Mouse (Mus musculus) heart, postnatal 0 days (tissue): ENCODE results near the gene Usp10. TPM values are rescaled to one million over a fixed set of nuclear protein-coding genes. Genes with fewer than 3 reads are reported as not detected.

Source experiments
- ATAC-seq: fragments of 200-750 bp; cut with Nextera tagmentation; 2 replicates; pipeline ENCODE4 v1.8.0; 2017; ENCODE audit warnings: low read depth, moderate number of reproducible peaks, moderate library complexity; ENCODE audit not compliant: insufficient read depth
- DNase-seq: peaks from one replicate; pipeline ENCODE4 v3.0.0-alpha.2; 2016; ENCODE audit warnings: low spot score
- H3K27ac ChIP-seq: fragments of 300-500 bp; sonication (generic); 2 replicates; pipeline ENCODE4 v1.5.1; 2014; ENCODE audit warnings: low read depth, mild to moderate bottlenecking
- H3K27me3 ChIP-seq: fragments of 300-500 bp; sonication (generic); 2 replicates; pipeline ENCODE4 v1.6.1; 2014; ENCODE audit warnings: low read length, mixed read lengths; ENCODE audit not compliant: control insufficient read depth, insufficient read depth
- H3K36me3 ChIP-seq: fragments of 300-500 bp; sonication (generic); replicated peaks from 2 replicates; pipeline ENCODE4 v1.6.1; 2014; ENCODE audit warnings: low read length, mixed read lengths; ENCODE audit not compliant: control insufficient read depth, insufficient read depth
- H3K4me1 ChIP-seq: fragments of 300-500 bp; sonication (generic); 2 replicates; pipeline ENCODE4 v1.6.1; 2014; ENCODE audit warnings: antibody characterized with exemption; ENCODE audit not compliant: control insufficient read depth, insufficient read depth
- H3K4me2 ChIP-seq: fragments of 300-500 bp; sonication (generic); 2 replicates; pipeline ENCODE4 v1.6.1; 2014; ENCODE audit warnings: low read depth, mild to moderate bottlenecking, low read length, moderate library complexity
- H3K4me3 ChIP-seq: fragments of 300-500 bp; sonication (generic); 2 replicates; pipeline ENCODE4 v1.5.1; 2014; ENCODE audit warnings: low read depth, low read length
- H3K9ac ChIP-seq: fragments of 300-500 bp; sonication (generic); replicated peaks from 2 replicates; pipeline ENCODE4 v1.6.1; 2014; ENCODE audit warnings: low read depth, low read length, mixed read lengths
- H3K9me3 ChIP-seq: fragments of 300-500 bp; sonication (generic); replicated peaks from 2 replicates; pipeline ENCODE4 v1.6.1; 2016; ENCODE audit warnings: low read length; ENCODE audit not compliant: control insufficient read depth
- CTCF ChIP-seq: IDR thresholded peaks from 2 replicates; pipeline ENCODE4 v1.5.1; 2016; ENCODE audit warnings: antibody characterized with exemption, control low read depth, low read depth
- EP300 ChIP-seq: IDR thresholded peaks from 2 replicates; pipeline ENCODE4 v1.6.1; 2016; ENCODE audit warnings: antibody characterized with exemption, low read depth
- WGBS: fragments of 180-500 bp; shearing (Covaris S2); extraction: QIAGEN DNeasy Blood & Tissue Kit; methylation state at CpG from one replicate; pipeline ENCODE4 v1.1.7; 2014; 5-methylcytosine and 5-hydroxymethylcytosine counted together
- polyA plus RNA-seq: library from polyadenylated mRNA; unstranded; fragments of >200 nt; fragmentation: Nextera tagmentation; extraction: Ambion mirVana; gene quantifications from 2 replicates; pipeline ENCODE4 v1.2.1, GENCODE M21; 2015
- total RNA-seq: library from RNA; depleted of rRNA; stranded (reverse); fragments of >200 nt; gene quantifications from 2 replicates; pipeline ENCODE4 v1.2.3, GENCODE M21; 2014; ENCODE audit warnings: low replicate concordance

The Usp10 gene
- total and polyA plus RNA-seq, 2 experiments from 2014 or later = 44.0 to 54.9 TPM

DNA sequence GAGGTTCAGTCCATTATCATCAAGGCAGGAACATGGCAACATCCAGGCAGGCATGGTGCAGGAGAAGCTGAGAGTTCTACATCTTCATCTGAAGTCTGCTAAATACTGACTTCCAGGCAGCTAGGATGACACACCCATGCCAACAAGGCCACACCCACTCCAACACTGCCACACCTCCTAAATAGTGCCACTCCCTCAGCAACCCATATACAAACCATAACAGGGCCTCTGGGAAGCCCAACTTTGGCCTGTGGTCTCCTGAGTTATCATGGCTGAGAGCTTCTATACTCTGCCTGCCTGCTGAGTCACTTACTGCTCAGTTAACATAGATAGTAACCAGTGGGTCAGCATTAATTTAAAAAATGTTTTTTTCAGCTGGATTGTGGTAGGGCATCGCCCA is 37.0 kb upstream of the Usp10 start:
- TF ChIP-seq EP300 = no peak
- no peak for TF ChIP-seq CTCF
- ATAC-seq = no peak
- Histone ChIP-seq H3K36me3 (peaks cover 34% of the 10 kb centered on the region), H3K4me2 (no peak overlapping the region), H3K27me3 (no peaks in the 10 kb centered on the region), H3K9me3 (no peaks in the 10 kb centered on the region; the same call in 1 of the 2 replicates), H3K27ac (no peak overlapping the region), H3K4me3 (no peak overlapping the region), H3K4me1 (no peaks in the 10 kb centered on the region), H3K9ac (no peak overlapping the region)
- DNase-seq = no peak
- 100% methylated on average over 1 of the region's 1 CpGs for WGBS

DNA sequence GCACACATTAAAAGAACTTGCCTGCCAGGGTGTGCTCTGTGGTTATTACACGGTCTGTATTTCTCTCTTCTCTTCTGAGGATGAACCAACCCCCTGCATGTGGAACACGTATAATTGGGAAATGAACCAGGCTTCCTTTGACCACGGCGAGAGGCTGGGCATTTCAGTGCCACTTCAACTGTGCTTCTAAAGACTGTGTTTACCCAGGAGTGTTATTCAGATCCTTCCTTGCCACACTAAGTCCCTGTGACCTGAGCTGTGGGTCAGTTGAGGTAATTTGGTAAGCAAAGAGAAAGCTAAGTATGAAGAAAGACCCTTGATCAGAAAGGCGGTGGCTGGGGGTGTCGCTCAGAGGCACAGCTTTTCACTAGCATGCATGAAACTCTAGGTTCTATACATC is 28.9 kb upstream of the Usp10 start:
- ATAC-seq = no peak
- Histone ChIP-seq H3K36me3 (peaks cover 5% of the 10 kb centered on the region; the same call in 1 of the 2 replicates), H3K9me3 (no peaks in the 10 kb centered on the region), H3K4me3 (no peak overlapping the region), H3K27ac (no peak overlapping the region), H3K27me3 (no peaks in the 10 kb centered on the region), H3K4me2 (no peak overlapping the region), H3K4me1 (no peaks in the 10 kb centered on the region), H3K9ac (no peak overlapping the region)
- TF ChIP-seq EP300 (no peak), CTCF (no peak)
- 82% methylated on average over 6 of the region's 6 CpGs for WGBS
- DNase-seq = no peak

DNA sequence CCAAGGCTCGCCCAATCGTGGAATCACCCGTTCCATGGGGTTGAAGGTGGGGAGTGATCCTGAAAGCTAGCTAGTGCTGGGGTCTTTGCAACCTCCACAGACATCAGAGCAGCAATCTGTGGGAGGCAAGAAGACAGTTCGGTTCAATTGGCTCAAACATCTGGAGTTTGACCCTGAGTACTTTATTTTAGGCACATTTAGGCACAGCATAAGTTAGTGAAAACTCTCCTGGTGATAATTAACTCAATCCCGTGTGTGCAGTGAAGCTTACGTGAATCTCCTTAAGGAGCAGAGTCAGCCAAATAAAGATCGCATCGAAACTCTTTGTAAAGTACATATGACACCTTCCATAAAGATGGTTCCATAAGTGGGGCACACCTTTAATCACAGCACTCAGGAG is 28.2 kb upstream of the Usp10 start:
- TF ChIP-seq CTCF (no peak), EP300 (no peak)
- DNase-seq = no peak
- Histone ChIP-seq H3K27me3 (no peaks in the 10 kb centered on the region), H3K36me3 (peaks cover 3% of the 10 kb centered on the region; the same call in 1 of the 2 replicates), H3K4me3 (no peak overlapping the region), H3K4me1 (no peaks in the 10 kb centered on the region), H3K27ac (no peak overlapping the region), H3K9ac (no peak overlapping the region), H3K9me3 (no peaks in the 10 kb centered on the region), H3K4me2 (no peak overlapping the region)
- ATAC-seq = no peak
- WGBS = 86% methylated on average over 8 of the region's 8 CpGs

DNA sequence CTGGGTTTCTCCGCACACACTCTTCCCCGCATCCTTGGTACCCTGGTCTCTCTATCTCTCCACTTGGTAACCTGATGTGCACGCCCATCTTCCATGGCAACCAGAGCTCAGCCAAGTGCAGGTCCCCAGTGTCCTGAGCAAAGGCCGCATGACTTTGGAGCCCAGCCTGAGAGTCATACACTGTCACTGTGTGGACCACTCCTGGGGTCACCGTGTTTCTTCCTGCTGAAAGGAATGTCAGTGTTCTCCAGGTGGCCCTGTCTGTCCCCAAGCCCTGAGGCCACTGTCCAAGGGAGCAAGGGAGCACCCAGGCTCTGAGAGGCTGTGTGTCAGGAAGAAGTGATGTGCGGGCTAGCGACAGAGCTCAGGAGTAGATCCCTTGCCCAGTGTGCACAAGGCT is 26.9 kb upstream of the Usp10 start:
- no peaks in the 10 kb centered on the region; the same call in 1 of the 2 replicates for H3K36me3 ChIP-seq
- DNase-seq (no peak), ATAC-seq (no peak)
- H3K9me3 ChIP-seq = no peaks in the 10 kb centered on the region
- no peak overlapping the region for H3K9ac ChIP-seq
- H3K27me3 ChIP-seq = no peaks in the 10 kb centered on the region
- no peak overlapping the region for H3K4me3 ChIP-seq
- no peak overlapping the region for H3K4me2 ChIP-seq
- H3K27ac ChIP-seq = no peak overlapping the region
- 88% methylated on average over 7 of the region's 7 CpGs for WGBS
- TF ChIP-seq EP300 = no peak
- no peak for TF ChIP-seq CTCF
- no peaks in the 10 kb centered on the region for H3K4me1 ChIP-seq

DNA sequence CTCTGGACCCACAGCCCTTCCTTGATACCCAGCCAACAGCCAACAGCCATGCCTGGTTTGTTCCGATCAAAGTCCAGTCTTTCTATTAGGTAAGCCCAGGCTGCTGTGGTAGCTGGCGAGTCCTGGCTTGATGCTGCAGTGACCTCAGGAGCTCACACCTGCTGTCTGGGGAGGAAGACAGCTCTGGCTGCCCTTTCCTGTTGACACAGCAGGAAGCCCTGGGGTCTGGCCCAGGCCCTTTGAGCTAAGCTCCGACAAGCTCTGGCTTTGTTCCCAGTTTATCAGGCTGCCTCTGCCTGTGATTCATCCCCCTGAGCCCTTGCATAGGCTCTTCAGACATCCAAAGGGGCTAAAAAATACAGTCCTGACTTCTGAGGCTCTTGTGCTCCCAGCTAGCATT is 24.5 kb upstream of the Usp10 start:
- Histone ChIP-seq H3K27ac (no peak overlapping the region), H3K4me2 (no peak overlapping the region), H3K27me3 (no peaks in the 10 kb centered on the region), H3K9ac (no peak overlapping the region), H3K4me1 (no peaks in the 10 kb centered on the region), H3K4me3 (no peak overlapping the region), H3K36me3 (no peaks in the 10 kb centered on the region), H3K9me3 (no peaks in the 10 kb centered on the region)
- 9% methylated on average over 3 of the region's 3 CpGs for WGBS
- peak; percentile 68 for ATAC-seq
- TF ChIP-seq CTCF = no peak
- no peak for TF ChIP-seq EP300
- DNase-seq = peak; percentile 76

DNA sequence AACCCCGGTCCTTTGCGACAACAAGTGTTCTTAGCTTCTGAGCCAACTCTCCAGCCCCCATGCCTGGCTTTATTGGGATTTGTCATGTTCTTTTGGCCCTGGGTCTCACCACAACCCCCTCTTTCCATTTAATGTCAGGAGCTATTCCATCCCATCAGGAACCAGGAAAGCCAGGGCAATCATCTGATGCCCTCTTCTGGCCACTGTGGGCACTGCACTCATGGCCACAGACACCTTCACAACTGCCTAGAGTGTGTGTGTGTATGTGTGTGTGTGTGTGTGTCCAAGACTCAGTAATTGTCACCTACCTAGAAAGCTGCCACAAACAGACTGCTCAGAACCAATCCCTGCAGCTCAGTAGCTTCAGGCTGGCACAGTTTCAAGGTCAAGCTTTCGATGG is 23.0 kb upstream of the Usp10 start:
- Histone ChIP-seq H3K27ac (no peak overlapping the region), H3K27me3 (no peaks in the 10 kb centered on the region), H3K9ac (no peak overlapping the region), H3K9me3 (no peaks in the 10 kb centered on the region), H3K4me3 (no peak overlapping the region), H3K4me2 (no peak overlapping the region), H3K36me3 (no peaks in the 10 kb centered on the region), H3K4me1 (no peaks in the 10 kb centered on the region)
- 90% methylated on average over 3 of the region's 3 CpGs for WGBS
- peak; percentile 66 for TF ChIP-seq CTCF
- TF ChIP-seq EP300 = no peak
- ATAC-seq (no peak), DNase-seq (no peak)
